Mouse (Mus musculus): ENCODE data around the gene Tfip11. TPM values are rescaled to one million over a fixed set of nuclear protein-coding genes. Genes with fewer than 3 reads are reported as not detected.

The Tfip11 gene
- total and polyA plus RNA-seq, 3 experiments: 8.8 to 28.6 (median 23.8) TPM

DNA sequence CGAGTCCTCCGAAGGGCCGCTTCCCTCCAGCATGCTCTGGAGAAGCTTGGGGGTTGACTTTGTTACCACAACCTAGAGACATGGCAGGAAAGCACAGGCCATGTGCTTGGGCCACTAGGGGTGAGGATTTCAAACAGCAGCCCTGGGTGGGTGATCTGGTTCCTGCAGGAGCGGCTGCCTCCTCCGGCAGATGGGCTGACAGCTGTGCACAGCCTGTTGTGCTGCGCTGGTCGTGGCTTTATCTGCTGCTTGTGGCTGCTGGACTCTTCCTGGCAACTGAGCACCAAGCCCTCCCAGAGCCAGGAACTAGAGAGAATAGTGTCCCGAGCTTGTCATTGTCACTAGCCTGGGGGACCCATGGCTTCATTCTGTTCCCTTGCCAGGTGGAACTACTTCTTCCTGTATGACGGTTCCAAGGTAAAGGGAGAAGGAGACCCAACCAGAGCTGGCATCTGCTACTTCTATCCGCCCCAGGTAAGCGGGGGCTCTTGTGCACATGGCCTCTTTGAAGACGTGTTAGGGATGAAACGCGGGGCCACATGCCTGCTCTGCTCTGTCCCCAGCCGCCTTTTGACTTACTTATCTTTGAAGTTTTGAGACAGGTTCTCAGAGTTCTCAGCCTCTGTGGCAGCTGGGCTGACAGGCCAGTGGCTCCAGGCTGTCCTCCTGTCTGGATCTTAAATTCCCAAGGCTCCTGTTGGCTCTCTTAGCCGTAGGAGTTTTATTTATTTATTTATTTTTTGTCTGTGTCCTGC lies 20.2 kb downstream of the Tfip11 start:
- no peak for TF ChIP-seq PAX5 (IDR thresholded peaks at IDR 0.05; ENCODE audit: low read length)
- no peak for TF ChIP-seq MAZ (IDR thresholded peaks at IDR 0.05; ENCODE audit: low read depth, low read length)
- TF ChIP-seq ZKSCAN1 (IDR thresholded peaks at IDR 0.05; ENCODE audit: borderline replicate concordance, low read depth, low read length): no peak
- no peak for TF ChIP-seq USF2 (conservative IDR thresholded peaks at IDR 0.05; ENCODE audit: low read depth, low read length)
- TF ChIP-seq CHD2 (IDR thresholded peaks at IDR 0.05; ENCODE audit: low read length): no peak
- no peak for TF ChIP-seq USF1 (IDR thresholded peaks at IDR 0.05; ENCODE audit: low read depth, low read length)
- TF ChIP-seq NELFE (IDR thresholded peaks at IDR 0.05; ENCODE audit: low read depth, low read length): no peak
- no peak for TF ChIP-seq ELF1 (IDR thresholded peaks at IDR 0.05; ENCODE audit: low read depth, low read length)
- no peak for TF ChIP-seq ETS1 (conservative IDR thresholded peaks at IDR 0.05; ENCODE audit: low read depth, low read length)
- no peak for TF ChIP-seq E2F4 (IDR thresholded peaks at IDR 0.05; ENCODE audit: insufficient replicate concordance, low read depth, low read length)
- TF ChIP-seq EP300 (IDR thresholded peaks at IDR 0.05; ENCODE audit: low read length): no peak
- no peak for TF ChIP-seq MAFK (IDR thresholded peaks at IDR 0.05; ENCODE audit: insufficient replicate concordance, low read length)
- TF ChIP-seq JUN (IDR thresholded peaks at IDR 0.05; ENCODE audit: insufficient read depth, low read depth, low read length): no peak
- TF ChIP-seq POLR2A (IDR thresholded peaks at IDR 0.05; ENCODE audit: low read depth, low read length): no peak
- TF ChIP-seq KAT2A (IDR thresholded peaks at IDR 0.05; ENCODE audit: insufficient replicate concordance, low read length): no peak
- TF ChIP-seq MXI1 (IDR thresholded peaks at IDR 0.05; ENCODE audit: low read depth, low read length): no peak
- TF ChIP-seq CTCF (conservative IDR thresholded peaks at IDR 0.05 in 1 of 2, IDR thresholded peaks at IDR 0.05 in 1 of 2; ENCODE audit: low read depth in 2 of 2, low read length in 2 of 2): no peak
- no peak for TF ChIP-seq CHD1 (IDR thresholded peaks at IDR 0.05; ENCODE audit: low read depth, low read length)
- no peak overlapping the region for H3K4me2 ChIP-seq (ENCODE audit: insufficient read depth, low read depth, poor library complexity, severe bottlenecking)

DNA sequence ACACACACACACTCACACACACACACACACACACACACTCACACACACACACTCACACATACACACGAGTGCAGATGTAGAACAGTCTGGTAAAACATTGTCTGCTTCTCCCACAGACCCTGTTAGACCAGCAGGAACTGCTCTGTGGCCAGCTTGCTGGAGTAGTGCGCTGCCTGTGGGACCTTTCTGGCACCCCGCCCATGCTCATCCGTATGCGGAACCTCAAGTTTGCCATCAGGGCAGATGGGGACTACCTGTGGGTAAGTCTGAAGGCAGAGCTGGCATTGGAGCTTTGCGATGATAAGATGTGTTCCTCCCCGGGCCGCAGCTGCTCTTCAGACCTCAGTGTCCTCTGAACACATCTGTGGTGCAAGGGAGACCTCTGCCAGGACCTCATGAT lies 23.0 kb downstream of the Tfip11 start:
- in situ Hi-C loops (cut with MboI; ENCODE audit: low pct_ligation_motif_present, low pct_unique_long_range_greater_than_20kb, low sequenced_read_pairs) (no loop called here), dilution Hi-C loops (cut with MboI; ENCODE audit: extremely low pct_ligation_motif_present, extremely low pct_unique_long_range_greater_than_20kb, low sequenced_read_pairs) (no loop called here)
- Histone ChIP-seq H3K27ac (ENCODE audit: insufficient read depth, low read depth) (no peak overlapping the region), H3K4me2 (ENCODE audit: insufficient read depth, low read depth, poor library complexity, severe bottlenecking) (no peak overlapping the region), H3K4me1 (ENCODE audit: control insufficient read depth in 1 of 2, insufficient read depth in 2 of 2) (peaks cover 0 to 17% of the 10 kb centered on the region in 2 experiments; a peak in 2 of 4 replicates), H3K27me3 (replicated peaks) (no peaks in the 10 kb centered on the region), H3K36me3 (replicated peaks in 1 of 2; ENCODE audit: control insufficient read depth in 1 of 2, insufficient read depth in 1 of 2, low read length in 1 of 2) (peaks cover 45 to 91% of the 10 kb centered on the region in 2 experiments), H3K9ac (ENCODE audit: insufficient read depth, low read depth) (no peak overlapping the region), H3K4me3 (replicated peaks in 1 of 3; ENCODE audit: low read depth in 2 of 3, low read length in 2 of 3, poor library complexity in 1 of 3) (no peak overlapping the region), H3K9me3 (replicated peaks; ENCODE audit: low read length) (no peaks in the 10 kb centered on the region), H3K79me2 (replicated peaks; ENCODE audit: control insufficient read depth, extremely low read depth, insufficient read depth, poor library complexity, severe bottlenecking) (no peaks in the 10 kb centered on the region)
- no peak for DNase-seq (ENCODE audit: extremely low read depth)
- no peak for TF ChIP-seq RCOR1 (conservative IDR thresholded peaks at IDR 0.05; ENCODE audit: low read depth, low read length)
- no peak for TF ChIP-seq USF2 (conservative IDR thresholded peaks at IDR 0.05; ENCODE audit: low read depth, low read length)

More for the DNA sequence above, 20.2 kb downstream of the Tfip11 start:
- no peak for DNase-seq (ENCODE audit: extremely low read depth)
- dilution Hi-C loops (cut with MboI; ENCODE audit: extremely low pct_ligation_motif_present, extremely low pct_unique_long_range_greater_than_20kb, low sequenced_read_pairs): no loop called here
- Histone ChIP-seq H3K4me3 (replicated peaks in 1 of 3; ENCODE audit: low read depth in 2 of 3, low read length in 2 of 3, poor library complexity in 1 of 3) (no peak overlapping the region), H3K27ac (ENCODE audit: insufficient read depth, low read depth) (no peak overlapping the region), H3K9me3 (replicated peaks; ENCODE audit: low read length) (no peaks in the 10 kb centered on the region), H3K9ac (ENCODE audit: insufficient read depth, low read depth) (no peak overlapping the region), H3K4me1 (ENCODE audit: control insufficient read depth in 1 of 2, insufficient read depth in 2 of 2) (peaks cover 4 to 35% of the 10 kb centered on the region in 2 experiments; a peak in 2 of 4 replicates), H3K79me2 (replicated peaks; ENCODE audit: control insufficient read depth, extremely low read depth, insufficient read depth, poor library complexity, severe bottlenecking) (peaks cover 7% of the 10 kb centered on the region), H3K36me3 (replicated peaks in 1 of 2; ENCODE audit: control insufficient read depth in 1 of 2, insufficient read depth in 1 of 2, low read length in 1 of 2) (peaks cover 32 to 65% of the 10 kb centered on the region in 2 experiments), H3K27me3 (replicated peaks) (no peaks in the 10 kb centered on the region)
- in situ Hi-C loops (cut with MboI; ENCODE audit: low pct_ligation_motif_present, low pct_unique_long_range_greater_than_20kb, low sequenced_read_pairs): no loop called here

Measured in CH12.LX (cell line).